Mouse (Mus musculus) cerebellum, adult 9-10 months (tissue): ENCODE results near the gene Itgb4.

Experiments used
- DNase-seq: peaks from one replicate; pipeline ENCODE4 v3.0.0; 2022

Itgb4 gene

DNA sequence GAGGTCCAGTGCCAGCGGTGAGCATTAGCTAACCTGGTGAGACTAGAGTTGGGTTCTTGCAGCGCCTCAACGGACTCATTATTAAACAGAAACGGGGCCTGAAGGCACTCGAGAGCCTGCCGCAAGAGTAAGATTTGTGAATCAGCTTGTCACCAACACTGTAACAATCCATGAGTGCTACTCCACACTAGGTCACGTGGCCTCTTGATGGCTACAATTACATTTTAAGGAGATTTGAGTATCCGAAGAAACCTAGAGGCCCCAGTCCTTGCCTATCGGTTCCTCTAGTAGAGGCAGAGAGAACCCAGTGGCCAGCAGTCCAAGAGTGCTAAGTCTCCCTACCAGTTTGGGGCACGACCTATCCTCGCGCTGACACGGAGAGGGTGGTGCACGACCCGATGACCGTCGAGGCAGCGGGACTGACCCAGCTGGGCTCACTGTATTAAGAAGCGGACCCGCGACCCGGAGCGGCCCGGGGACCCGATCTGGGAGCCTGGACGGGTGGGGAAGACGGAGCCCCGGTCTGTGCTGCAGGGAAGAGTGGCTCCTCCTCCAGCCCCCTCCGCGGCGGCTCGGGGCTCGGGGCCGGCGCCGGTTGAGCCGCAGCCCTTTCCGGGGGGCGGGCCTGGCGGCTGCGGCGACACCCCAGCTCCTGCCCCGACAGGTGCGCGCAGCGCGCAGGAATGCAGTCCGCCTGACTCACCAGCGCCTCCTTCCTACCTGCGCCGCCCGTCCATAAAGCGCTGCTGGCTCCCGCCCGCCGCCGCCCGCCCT is at the start of gene Itgb4:
Gene Itgb4, plus strand, starts transcription at position 401 of the 774 bp plus-strand sequence.
- DNase-seq, result no peak

DNA sequence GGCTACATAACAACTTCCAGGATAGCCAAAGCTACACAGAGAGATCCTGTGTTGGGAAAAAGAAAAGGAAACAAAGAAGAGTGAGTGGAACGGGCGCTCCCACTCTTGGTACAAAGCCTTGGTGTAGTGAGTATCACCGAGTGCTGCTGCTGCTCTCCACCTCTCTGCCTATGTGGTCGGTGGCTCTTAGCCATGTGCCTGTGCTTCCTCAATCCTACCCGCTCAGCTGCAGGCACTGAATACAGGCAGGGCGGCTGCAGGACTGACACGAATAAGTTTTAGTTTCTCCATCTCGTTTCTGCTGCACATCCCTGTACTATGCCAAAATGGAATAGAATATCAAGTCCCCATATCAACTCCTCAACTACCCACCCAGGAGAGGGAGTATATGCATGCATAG is 45.5 kb upstream of the Itgb4 start:
- DNase-seq, result no peak

DNA sequence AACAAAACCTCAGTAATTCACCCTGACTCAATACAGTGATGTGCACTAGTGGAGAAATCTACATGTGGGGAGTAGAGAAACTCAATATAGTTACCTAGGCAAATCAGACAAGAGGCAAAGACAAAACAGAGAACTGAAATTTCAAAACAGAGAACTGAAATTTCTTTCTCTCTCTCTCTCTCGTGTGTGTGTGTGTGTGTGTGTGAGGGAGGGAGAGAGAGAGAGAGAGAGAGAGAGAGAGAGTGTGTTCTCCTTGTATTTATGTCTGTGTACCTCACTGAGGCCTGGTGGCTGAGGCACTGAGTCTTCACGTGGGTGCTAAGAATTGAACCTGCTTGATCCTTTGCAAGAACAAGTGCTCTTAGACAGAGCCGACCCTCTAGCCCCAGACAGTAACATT is 44.7 kb upstream of the Itgb4 start:
- DNase-seq, result no peak

DNA sequence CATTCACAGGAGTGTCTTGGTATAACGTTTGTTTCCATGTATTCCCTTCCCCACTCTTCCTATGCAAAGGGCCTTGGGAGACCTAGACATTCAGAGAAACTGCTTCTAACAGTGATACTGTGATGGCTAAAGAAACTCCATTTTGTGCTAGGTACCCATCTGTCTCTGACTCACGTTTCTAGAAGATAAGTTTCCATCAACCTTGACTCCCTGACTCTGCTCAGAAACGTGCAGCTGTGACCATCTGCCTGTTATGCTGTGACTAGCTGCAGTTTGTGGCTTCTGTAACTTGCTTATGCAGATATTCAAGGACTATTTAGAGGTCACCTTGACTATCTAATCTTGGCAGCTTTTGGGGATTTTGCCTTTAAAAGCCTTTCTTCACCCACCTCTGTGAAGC is 43.3 kb upstream of the Itgb4 start:
- DNase-seq, result no peak

DNA sequence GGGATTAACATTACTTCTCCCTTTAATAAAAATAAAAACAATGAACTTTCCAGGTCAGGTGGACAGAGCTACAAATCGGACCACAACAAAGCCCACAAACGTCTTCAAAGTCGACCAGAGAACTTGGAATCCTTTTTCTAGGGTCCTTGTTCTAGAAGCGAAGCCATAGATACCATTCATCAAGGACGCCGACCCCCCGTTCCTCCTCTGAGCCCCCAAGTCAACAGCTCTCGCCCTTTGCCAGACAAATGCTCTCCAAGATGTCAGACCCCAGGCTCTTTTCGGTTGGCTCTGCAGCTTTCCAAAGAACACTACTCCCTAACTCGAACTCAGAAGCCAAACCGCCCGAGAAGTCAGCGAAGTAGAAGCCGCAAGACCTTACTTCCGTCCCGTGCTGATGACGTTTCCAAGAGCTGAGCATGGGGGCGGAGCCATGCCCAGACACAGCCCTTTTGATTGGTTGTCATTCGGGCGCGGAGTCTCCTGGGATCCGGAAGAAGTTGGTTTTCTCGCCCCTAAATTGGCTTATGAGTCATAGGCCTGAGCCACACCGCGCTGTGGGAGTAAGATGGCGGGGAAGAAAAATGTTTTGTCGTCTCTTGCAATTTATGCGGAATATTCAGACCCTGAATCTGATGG is 41.3 kb upstream of the Itgb4 start, which contains the start of the genes Sap30bp and Recql5:
Gene Sap30bp, plus strand, starts transcription at position 175 of the 639 bp plus-strand sequence.
Gene Recql5, minus strand, starts transcription at position 370 of the 639 bp plus-strand sequence.
- DNase-seq, result peak; percentile 98

DNA sequence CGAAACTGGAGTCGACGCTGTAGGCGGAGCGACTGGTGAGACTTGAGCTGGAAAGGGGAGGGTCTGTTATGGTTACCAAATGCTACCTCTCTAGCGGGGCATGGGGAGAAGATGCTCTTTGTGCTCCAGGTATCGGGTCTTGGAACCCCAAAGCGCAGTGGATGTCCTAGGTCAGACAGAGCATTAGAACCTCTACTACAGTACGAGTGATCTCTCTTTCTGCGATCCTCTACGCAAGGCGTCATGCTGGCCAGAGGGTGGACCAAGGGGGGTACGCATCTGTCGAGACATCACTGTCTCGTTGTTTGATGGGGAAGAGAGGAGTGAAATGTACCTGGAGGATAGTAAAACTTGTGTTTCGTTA is 40.8 kb upstream of the Itgb4 start:
- no peak for DNase-seq

DNA sequence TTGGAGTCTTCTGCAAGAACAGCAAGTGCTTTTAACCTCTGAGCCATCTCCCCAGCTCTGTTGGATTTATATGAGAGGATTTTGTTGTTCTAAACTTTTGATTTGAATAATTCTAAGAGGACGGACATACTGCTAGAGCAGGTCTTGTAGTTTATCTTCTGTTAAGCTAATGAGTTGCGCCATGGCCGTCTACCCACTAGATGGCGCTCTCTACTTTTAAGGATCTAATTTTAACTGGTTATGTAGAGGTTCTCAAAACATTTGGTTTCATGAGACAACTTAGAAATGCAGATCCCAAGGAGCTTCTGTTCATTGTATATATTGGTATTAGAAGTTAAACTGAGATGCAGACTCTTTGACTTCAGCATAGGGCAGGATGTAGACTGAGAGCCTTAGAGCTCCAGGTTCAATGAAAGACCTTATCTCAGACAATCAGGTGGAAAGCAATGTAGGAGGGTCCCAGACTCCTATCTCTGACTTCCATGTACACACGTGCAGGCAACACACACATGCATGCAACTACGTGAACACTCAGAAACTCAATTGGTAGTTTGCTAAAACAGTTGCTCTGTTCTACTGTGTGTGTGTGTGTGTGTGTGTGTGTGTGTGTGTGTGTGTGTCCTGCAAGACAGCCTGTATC is 34.7 kb upstream of the Itgb4 start:
- DNase-seq, result peak; percentile 87

DNA sequence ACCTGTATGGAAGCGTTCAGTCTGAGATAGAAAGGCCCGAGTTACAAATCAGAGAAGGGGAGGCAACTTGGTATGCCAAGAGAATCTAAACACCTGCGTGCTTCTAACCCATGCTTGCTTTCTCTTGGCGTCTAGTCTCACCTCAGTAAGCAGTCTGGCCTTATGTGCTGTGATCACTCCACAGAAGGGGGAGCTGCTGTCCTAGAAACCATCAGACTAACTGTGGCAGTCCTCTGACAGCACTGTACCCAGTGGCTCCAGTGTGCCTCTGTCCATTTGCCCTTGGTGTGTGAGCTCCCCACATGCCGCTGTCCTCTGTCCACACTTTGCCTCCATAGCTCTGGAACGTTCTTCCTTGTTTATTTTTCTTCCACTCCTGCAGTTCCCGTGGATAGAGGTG is 32.5 kb upstream of the Itgb4 start:
- no peak for DNase-seq

DNA sequence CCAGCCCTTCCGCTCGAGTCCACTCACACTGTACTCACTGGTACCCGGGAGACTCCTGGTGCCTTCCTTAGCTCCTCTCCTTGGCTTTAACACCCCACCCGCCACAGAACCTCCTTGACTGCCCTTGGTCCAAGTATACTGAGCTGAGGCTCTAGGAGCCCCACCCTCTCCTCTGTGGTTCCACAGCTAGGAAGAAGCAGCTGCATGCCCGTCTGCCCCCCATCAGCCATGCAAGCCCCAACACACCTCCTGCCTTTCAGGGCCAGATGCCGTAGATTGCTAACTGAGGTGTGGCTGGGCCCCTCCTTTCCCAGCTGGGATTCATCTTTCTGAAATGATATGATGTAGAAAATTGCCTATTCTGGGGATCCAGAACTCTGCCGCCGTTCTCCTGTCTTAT is 29.3 kb upstream of the Itgb4 start:
- no peak for DNase-seq

DNA sequence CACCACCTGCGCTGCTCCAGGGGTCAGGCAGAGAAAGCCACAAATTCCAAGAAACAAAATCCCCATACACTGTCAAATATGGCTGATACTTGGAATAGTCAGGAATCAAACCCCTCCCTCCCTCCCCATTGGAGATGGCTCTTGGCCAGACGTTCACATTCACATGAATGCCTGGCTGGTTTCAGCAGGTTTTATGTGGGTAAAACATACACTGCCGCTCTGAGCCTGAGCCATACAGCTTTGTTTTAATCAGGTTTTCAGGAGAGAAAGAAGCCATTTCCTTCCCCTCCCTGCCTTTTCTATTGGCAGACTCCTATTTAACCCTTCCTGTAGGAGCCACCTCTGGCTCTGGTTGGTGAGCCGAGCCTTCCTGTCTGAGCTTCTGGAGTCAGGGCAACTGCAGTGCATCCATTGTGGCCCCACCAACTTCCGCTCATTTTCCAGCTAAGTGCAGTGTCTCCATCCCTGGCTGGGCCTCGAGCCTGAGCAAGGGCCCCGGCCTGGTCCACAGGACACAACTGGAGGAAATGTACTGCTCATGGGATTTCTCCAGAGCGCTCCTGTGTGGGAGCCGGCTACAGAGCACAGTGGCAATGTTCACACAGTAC is 28.2 kb upstream of the Itgb4 start:
- no peak for DNase-seq

DNA sequence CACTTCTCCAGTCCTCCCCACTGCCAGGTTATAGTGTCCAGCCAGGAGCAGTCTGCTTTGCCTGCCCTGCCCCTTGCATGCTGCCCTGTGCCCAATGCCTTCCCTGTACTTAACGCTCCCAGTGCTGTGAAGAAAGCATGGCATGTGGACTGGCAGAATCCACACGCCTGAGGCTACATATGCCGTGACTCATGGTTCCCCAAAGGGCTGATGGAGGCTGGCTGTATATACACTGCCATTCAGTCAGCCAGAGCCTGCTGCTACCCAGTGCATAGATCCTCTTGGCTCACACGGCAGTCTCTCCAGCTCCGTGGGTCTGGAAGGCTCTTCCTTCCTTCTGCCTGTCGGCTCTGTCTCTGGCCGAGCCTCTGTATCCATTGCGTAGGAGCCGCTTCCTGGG is 26.2 kb upstream of the Itgb4 start:
- no peak for DNase-seq

DNA sequence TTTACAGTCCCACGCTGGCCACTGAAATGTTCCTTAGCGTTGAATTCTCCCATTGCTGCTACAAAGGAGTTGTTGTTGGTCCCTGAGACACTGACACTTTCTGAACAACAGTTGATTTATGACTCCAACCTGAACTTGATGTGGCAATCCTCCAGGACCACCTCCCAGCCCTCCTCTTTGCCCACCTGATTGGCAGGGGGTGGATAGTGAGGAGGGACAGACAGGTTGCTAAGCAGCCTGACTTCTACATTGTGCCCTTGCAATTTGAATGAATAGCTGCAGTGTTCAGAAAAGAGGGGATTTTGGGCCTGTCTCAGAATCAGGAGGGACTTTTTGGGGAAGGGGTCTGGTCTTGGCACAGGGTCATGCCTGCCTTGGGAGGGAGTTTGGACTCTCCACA is 23.8 kb upstream of the Itgb4 start:
- no peak for DNase-seq

DNA sequence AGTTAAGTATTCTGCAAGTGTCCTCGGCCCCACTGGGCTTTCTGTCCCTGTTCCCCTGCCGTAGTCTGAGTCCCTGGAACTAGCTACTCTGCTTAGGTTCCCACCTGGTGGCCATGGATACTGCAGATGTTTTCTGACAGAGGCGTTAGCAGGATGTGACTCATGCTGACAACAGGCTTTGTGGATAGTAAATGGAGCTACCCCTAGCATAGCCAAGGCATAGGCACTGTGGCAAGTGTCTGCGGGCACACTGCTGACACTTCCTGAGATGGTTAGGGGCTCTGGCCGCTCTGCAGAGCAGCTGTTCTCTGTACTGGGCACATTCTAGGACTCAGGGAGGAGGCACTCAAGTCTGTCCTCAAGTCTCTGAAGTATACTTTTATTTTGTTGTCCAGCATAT is 19.8 kb upstream of the Itgb4 start:
- no peak for DNase-seq

DNA sequence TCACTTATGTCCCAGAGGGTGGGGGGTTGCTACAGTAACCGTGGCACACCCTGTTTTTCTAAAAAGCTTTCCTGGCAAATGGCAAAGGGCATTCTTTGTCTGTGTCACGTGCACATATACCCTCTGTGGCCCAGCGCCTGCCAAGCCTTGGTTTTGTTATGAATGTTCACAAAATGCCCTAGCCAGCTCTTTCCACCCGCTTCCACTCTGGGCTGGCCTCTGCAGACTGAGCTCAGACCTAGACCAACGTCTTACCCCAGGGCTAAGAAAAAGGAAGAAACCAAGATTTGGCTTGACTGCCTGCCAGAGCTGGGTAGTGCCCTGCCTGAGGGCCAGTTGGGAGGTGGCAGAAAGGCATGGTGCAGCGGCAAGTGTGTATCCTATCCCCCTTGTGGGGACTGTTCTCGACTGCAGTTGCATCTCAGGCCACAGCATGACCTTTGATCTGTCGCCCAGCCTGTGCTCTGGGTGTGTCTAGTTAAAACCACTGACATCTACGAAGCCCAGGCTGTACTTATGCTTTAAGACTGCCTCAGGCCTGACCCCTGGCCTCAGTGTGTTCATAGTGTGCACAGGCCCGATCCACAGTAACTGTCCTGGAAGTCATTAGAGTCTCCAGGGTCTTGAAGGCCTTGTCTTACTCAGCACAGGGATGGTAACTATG is 19.2 kb upstream of the Itgb4 start:
- no peak for DNase-seq

DNA sequence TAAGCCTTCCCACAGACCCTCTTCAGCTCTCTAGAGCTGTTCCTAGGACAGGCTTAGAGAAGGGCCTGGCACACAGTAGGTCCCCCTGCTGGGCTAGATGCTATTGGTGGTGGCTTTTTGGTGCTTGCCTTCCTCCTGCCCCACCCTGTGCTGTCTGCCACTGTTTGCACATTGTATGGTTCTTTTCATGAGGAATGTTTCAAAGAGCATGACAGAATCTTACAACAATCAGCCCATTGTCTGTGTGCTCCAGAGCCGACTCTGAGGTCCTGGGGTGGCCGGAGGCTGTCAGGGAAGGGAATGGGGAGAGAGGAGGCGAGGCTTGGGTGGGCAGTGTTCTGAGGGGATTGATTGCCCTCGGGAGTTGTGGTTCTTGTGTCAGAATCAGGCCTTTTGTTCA is 18.1 kb upstream of the Itgb4 start:
- DNase-seq, result no peak

DNA sequence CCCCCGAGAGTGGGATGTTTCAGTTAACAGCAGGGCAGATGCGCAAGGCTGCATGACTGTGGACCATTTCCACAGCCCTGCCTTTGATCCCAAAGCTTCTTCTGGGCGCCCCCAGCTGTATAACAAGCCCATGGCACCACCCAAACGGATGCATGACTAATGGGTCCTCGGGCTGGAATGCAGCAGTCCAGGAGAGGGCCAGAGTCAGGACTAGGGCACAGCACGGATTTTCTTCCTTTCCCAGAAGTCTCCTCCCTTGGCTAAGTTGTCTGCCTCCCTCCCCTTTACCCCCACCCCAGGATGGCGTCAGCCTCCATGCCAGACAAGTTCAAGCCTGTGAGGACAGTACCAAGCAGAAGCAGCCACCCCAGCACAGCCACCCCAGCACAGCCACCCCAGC is 16.5 kb upstream of the Itgb4 start:
- DNase-seq, result no peak

DNA sequence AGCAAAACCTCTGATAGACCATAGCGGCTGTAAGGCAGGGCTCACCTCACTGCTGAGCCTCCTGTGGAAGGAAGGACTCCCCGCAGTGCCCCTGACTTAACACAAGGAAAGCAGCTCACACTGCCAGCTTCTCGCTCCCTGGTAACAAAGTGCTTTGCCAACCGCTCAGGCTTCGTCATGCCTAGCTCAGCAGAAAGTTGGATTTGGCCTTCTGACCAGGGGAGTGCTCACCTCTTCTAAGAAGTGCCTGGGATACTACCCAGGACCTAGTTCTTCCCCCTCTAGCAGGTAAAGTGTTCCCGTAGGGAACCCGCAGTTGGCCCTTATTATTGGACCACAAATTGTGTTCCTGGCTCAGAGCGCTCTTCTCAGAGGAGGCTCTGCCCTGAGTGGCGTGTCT is 15.5 kb upstream of the Itgb4 start:
- DNase-seq, result no peak

DNA sequence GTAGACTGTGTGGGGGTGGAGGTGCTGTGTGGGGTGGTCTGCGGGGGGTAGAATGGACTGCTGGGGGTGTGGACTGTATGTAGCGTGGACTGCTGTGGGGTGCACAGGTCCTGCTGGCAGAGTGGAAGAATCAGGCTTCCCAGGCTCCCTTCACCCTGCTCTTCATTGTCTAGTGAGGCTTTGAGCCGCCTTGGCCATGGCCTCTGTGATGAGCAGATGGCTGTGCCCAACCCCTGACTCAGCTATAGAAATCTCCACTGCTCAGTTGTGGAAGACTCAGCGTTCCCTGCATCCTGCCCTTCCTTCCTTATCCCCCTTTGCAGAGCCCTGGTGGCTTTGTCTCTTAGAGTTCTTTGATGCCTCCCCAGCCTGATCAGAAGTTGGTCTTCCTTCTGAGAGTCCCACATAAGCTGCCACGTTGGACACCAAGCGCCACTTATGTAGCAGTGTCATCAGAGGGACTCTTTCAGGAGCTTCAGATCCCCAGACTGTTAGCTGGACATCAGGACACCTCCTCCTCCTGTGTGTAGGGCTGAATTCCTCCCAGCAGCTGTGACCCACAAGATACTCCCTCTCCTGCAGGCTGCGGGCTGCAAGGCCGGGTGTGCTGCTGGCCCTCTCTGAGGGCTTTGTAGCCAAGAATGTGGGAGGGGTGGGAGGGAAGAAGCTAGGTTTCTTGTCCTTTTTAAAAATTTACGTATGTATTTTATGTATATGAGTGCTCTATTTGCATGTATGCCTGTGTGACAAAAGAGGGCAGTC is 11.7 kb upstream of the Itgb4 start:
- DNase-seq, result no peak

DNA sequence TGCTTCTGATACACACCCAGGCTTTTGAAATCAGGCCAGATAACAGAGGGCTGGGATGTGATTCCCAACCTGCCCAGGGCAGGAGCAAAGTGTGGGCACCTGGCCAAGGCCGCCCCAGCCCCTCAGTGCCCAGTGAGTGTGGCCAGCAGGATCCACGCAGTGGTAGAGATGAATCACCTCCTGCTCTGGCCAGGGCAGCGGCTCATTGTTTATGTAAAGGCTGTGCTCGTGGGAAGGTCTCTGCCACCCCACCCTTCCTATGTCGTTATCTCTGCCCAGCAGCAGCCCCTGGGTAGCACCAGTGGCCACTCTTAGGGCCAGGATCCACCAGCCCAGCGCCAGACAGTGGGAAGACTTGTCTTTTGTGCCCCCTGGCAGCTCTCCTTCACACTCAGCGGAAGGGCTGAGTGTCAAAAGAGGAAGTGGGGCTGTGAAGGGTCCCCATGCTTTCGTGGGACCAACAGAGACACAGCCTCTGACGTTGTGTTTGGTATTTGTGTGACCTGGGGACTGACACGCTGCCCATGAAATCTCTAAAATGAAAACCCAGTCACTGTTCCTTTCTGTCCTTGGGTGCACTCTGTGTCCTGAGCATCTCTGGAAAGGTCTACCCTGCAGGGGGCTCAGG is 9.4 kb upstream of the Itgb4 start:
- DNase-seq, result no peak

DNA sequence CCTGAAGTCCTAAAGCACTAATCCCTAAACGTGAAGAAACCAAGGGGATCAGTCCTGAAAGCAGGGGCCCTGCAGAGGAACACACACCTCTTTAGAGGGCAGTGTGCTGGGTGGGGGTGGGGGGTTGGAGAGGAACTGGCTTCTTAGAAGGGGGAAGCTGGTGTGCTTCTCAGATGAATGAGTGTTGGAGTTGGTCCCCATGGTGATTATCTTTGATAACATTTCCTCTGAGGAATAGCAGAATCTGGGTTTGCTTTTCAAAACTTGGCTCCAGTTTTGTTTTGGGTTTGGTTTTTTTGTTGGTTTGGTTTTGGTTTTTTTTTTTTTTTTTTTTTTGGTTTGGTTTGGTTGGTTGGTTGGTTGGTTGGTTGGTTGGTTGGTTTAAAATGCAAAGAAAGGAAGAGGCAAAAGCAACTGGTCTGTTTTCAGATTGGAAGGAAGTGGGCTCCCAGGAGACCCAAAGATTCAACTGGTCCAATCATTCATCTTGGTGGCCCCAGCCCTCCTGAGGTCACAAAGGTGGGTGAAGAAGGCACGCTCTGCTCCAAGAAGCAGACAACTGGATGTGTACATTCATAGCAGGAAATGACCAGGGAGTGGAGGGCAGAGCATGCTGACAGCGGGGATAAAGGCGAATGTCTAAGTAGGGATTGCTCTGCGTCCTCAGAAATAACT is 5.6 kb upstream of the Itgb4 start:
- DNase-seq, result no peak

DNA sequence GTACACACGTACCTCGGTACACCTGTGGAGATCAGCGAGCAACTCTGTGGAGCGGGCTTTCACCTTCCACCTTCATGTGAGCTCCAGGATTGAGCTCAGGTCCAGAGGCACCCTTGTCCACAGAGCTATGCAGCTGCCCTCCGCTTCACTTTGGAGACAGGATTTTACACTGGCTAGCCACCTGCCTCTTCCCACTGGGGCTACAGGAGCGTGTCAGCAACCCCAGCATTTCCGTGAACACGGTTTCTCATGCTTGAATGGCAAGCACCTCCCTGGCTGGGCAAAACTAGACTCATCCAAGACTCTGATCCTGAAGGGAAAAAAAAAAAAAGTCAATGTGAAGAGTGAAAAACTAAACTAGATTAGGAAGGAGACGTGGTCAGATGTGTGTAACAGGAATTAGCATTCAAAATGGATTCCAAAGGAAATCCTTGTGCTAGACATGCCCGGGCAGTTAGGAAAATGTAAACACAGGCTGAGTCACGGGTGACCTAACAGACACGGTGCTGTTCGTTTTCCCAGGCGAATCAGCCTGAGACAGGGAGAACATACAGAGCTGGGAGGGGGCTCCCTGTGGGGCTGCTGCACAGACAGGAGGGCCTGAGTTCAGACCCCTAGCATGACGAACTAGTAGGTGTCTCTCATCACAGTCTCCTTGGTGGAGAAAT is 4.4 kb upstream of the Itgb4 start:
- DNase-seq, result no peak
